In genomic region chr1:52719096-52719495, GRCm38 (mm10) we compare ENCODE assay signal across 11 mouse cellular contexts. TPM values are rescaled to one million over a fixed set of nuclear protein-coding genes. Genes with fewer than 3 reads are reported as not detected.
A peak's percentile ranks its signal among the peaks of the same experiment; 100 is the strongest.
DNase-seq lines count a peak whose midpoint lies in the region; ATAC-seq and TF ChIP-seq lines count a peak whose summit lies in the region.
"Had no signal": no experiment of that assay in that cellular context is flagged by ENCODE, and none has a peak within 500 bp of the region (broad histone marks: within the 10 kb centered on the region; RNA-seq: fewer than 3 reads in every experiment).

No protein-coding gene starts in this region.

- H3K27me3 ChIP-seq in forebrain, embryonic 14.5 days (replicated peaks; ENCODE audit: control insufficient read depth, insufficient read depth, low read length), result no peaks in the 10 kb centered on the region
- H3K27me3 ChIP-seq in forebrain, embryonic 15.5 days, result no peaks in the 10 kb centered on the region
- no peaks in the 10 kb centered on the region for H3K27me3 ChIP-seq in lung, postnatal 0 days (replicated peaks; ENCODE audit: insufficient read depth, low read length)
- H3K27me3 ChIP-seq: hindbrain, embryonic 15.5 days had no signal

- no peak overlapping the region for H3K4me2 ChIP-seq in forebrain, embryonic 14.5 days (ENCODE audit: low read length)
- H3K4me2 ChIP-seq in forebrain, embryonic 15.5 days (replicated peaks), result no peak overlapping the region
- H3K4me2 ChIP-seq in lung, postnatal 0 days (replicated peaks; ENCODE audit: low read depth, low read length), result no peak overlapping the region
- H3K4me2 ChIP-seq: hindbrain, embryonic 15.5 days had no signal

- H3K36me3 ChIP-seq in forebrain, embryonic 14.5 days (ENCODE audit: control insufficient read depth, insufficient read depth, low read length), result no peaks in the 10 kb centered on the region
- H3K36me3 ChIP-seq in forebrain, embryonic 15.5 days, result no peaks in the 10 kb centered on the region
- H3K36me3 ChIP-seq in lung, postnatal 0 days (ENCODE audit: insufficient read depth, low read length), result no peaks in the 10 kb centered on the region
- no peaks in the 10 kb centered on the region for H3K36me3 ChIP-seq in ES-E14 (ENCODE audit: control insufficient read depth, insufficient read depth, low read length, poor library complexity, severe bottlenecking)
- H3K36me3 ChIP-seq: hindbrain, embryonic 15.5 days had no signal

- 67% methylated on average over 5 of the region's 5 CpGs for WGBS in forebrain, embryonic 14.5 days
- WGBS in forebrain, embryonic 15.5 days, result 63% methylated on average over 5 of the region's 5 CpGs
- WGBS in lung, postnatal 0 days, result 57% methylated on average over 5 of the region's 5 CpGs

- no peak overlapping the region for H3K4me3 ChIP-seq in forebrain, embryonic 14.5 days (ENCODE audit: low read depth, low read length)
- no peak overlapping the region for H3K4me3 ChIP-seq in forebrain, embryonic 15.5 days
- no peak overlapping the region for H3K4me3 ChIP-seq in lung, postnatal 0 days (ENCODE audit: low read depth, low read length)
- no peak overlapping the region for H3K4me3 ChIP-seq in ES-E14 (ENCODE audit: insufficient read depth in 1 of 2, low read depth in 1 of 2, low read length in 2 of 2, poor library complexity in 1 of 2, severe bottlenecking in 1 of 2)
- H3K4me3 ChIP-seq: hindbrain, embryonic 15.5 days had no signal

- H3K27ac ChIP-seq in forebrain, embryonic 14.5 days (ENCODE audit: low read depth, low read length), result no peak overlapping the region
- no peak overlapping the region for H3K27ac ChIP-seq in forebrain, embryonic 15.5 days (replicated peaks)
- H3K27ac ChIP-seq in lung, postnatal 0 days (ENCODE audit: low read length), result no peak overlapping the region
- no peak overlapping the region for H3K27ac ChIP-seq in ES-E14 (ENCODE audit: insufficient read depth, low read depth, low read length, poor library complexity, severe bottlenecking)
- H3K27ac ChIP-seq: hindbrain, embryonic 15.5 days had no signal

- TF ChIP-seq CTCF in lung, postnatal 0 days (IDR thresholded peaks at IDR 0.05), result peak; percentile 40

- no peak overlapping the region for H3K9ac ChIP-seq in forebrain, embryonic 14.5 days (ENCODE audit: low read length)
- no peak overlapping the region for H3K9ac ChIP-seq in forebrain, embryonic 15.5 days (replicated peaks)
- no peak overlapping the region for H3K9ac ChIP-seq in lung, postnatal 0 days (replicated peaks; ENCODE audit: low read depth)
- H3K9ac ChIP-seq in ES-E14 (ENCODE audit: insufficient read depth, low read depth, low read length, poor library complexity, severe bottlenecking), result no peak overlapping the region
- H3K9ac ChIP-seq: hindbrain, embryonic 15.5 days had no signal

- peak; percentile 21 for DNase-seq in forebrain, embryonic 14.5 days (ENCODE audit: low spot score)
- no peak for DNase-seq in lung, postnatal 0 days (ENCODE audit: low spot score)
- no peak for DNase-seq in lung, postnatal 4 days
- no peak for DNase-seq in ES-E14 (ENCODE audit: low read depth, low spot score)
- DNase-seq in layer of hippocampus, adult 9-11 months, result peak; percentile 50
- DNase-seq in urinary bladder, postnatal 4 days (ENCODE audit: low spot score in 2 of 2), result no peak
- DNase-seq: embryo, embryonic 11 days; gastrocnemius, postnatal 25 days had no signal

- in situ Hi-C loops in ES-E14 (cut with MboI; ENCODE audit: low sequenced_read_pairs in 2 of 2, unreplicated experiment in 2 of 2), result no loop called here

- no peaks in the 10 kb centered on the region for H3K4me1 ChIP-seq in forebrain, embryonic 14.5 days (ENCODE audit: control insufficient read depth, insufficient read depth, low read length)
- H3K4me1 ChIP-seq in forebrain, embryonic 15.5 days, result peaks cover 6% of the 10 kb centered on the region
- no peaks in the 10 kb centered on the region for H3K4me1 ChIP-seq in lung, postnatal 0 days (ENCODE audit: insufficient read depth, low read depth, low read length)
- H3K4me1 ChIP-seq in ES-E14 (ENCODE audit: control insufficient read depth in 2 of 2, insufficient read depth in 2 of 2, low read length in 2 of 2, poor library complexity in 1 of 2), result no peaks in the 10 kb centered on the region

- no peak for ATAC-seq in forebrain, embryonic 14.5 days
- ATAC-seq in forebrain, embryonic 15.5 days (replicated peaks), result no peak
- ATAC-seq in lung, postnatal 0 days, result no peak
- no peak for ATAC-seq in granulocyte monocyte progenitor cell, adult 5-6 weeks (replicated peaks; ENCODE audit: poor library complexity, severe bottlenecking)

- no peaks in the 10 kb centered on the region for H3K9me3 ChIP-seq in forebrain, embryonic 14.5 days (replicated peaks; ENCODE audit: control insufficient read depth, low read length)
- H3K9me3 ChIP-seq in forebrain, embryonic 15.5 days, result no peaks in the 10 kb centered on the region
- H3K9me3 ChIP-seq in lung, postnatal 0 days (ENCODE audit: low read length), result no peaks in the 10 kb centered on the region
- no peaks in the 10 kb centered on the region for H3K9me3 ChIP-seq in ES-E14 (ENCODE audit: control insufficient read depth, insufficient read depth, low read depth, low read length)
- H3K9me3 ChIP-seq: hindbrain, embryonic 15.5 days had no signal

- TF ChIP-seq EP300 in lung, postnatal 0 days (IDR thresholded peaks at IDR 0.05), result no peak

TF ChIP-seq in ES-E14, 5 proteins besides CTCF, POLR2A, EP300 and RAD21:
- TF ChIP-seq MAFK (IDR thresholded peaks at IDR 0.05; ENCODE audit: insufficient read depth, low read depth, low read length) (peak; percentile 90), ZNF384 (IDR thresholded peaks at IDR 0.05; ENCODE audit: low read depth, low read length) (no peak)

RNA-seq across cellular contexts. Expression of gene Mfsd6, which starts 8.2 kb away (rescaled TPM):
- 4.3 and 7.2 TPM in 2 replicates for polyA plus RNA-seq in forebrain, embryonic 14.5 days (2014; fragmentation: Nextera tagmentation; extraction: Ambion mirVana)
- 6.7 and 7.9 TPM in 2 replicates for polyA plus RNA-seq in forebrain, embryonic 15.5 days (2015; fragmentation: Nextera tagmentation; extraction: Ambion mirVana)
- polyA plus RNA-seq in lung, postnatal 0 days (2015; fragmentation: Nextera tagmentation; extraction: Ambion mirVana), result 4.2 TPM in 2 replicates
- 0.98 and 1.3 TPM in 2 replicates for total RNA-seq in ES-E14 (2012; rRNA removed)
- total RNA-seq in granulocyte monocyte progenitor cell, adult 5-6 weeks (2014; fragmentation: Nextera tagmentation), result 1.4 and 5.3 TPM in 2 replicates
- 3.6 and 3.9 TPM in 2 replicates for total RNA-seq in granulocyte monocyte progenitor cell, adult 5-6 weeks (2017)

Comparison
In these comparisons a context has a peak if more than half of its experiments do, and no peak if none do; other contexts are left out.
1. DNase-seq: peak in forebrain, embryonic 14.5 days (single experiment) and layer of hippocampus, adult 9-11 months (single experiment); none in lung, postnatal 0 days (single experiment), lung, postnatal 4 days (0 of 2), ES-E14 (single experiment) and urinary bladder, postnatal 4 days (0 of 2).